Mouse (Mus musculus) liver, embryonic 13.5 days (tissue): ENCODE measurements around the gene Dock9. TPM values are rescaled to one million over a fixed set of nuclear protein-coding genes. Genes with fewer than 3 reads are reported as not detected.
A peak's percentile ranks its signal among the peaks of the same experiment; 100 is the strongest.

ENCODE experiments used
- ATAC-seq: fragments of 200-750 bp; cut with Nextera tagmentation; 2 replicates; pipeline ENCODE4 v1.8.0; 2017; ENCODE audit warnings: low read depth, mild to moderate bottlenecking, moderate number of reproducible peaks, moderate library complexity
- DNase-seq: peaks from one replicate; pipeline ENCODE4 v3.0.0; 2022
- H3K27ac ChIP-seq: fragments of 300-500 bp; sonication (generic); 2 replicates; pipeline ENCODE4 v1.5.1; 2015; ENCODE audit warnings: moderate library complexity, mild to moderate bottlenecking, inconsistent platforms
- H3K27me3 ChIP-seq: fragments of 300-500 bp; sonication (generic); 2 replicates; pipeline ENCODE4 v1.6.1; 2015; ENCODE audit warnings: mild to moderate bottlenecking, inconsistent platforms
- H3K36me3 ChIP-seq: fragments of 300-500 bp; sonication (generic); 2 replicates; pipeline ENCODE4 v1.6.1; 2015; ENCODE audit warnings: mild to moderate bottlenecking, inconsistent platforms
- H3K4me1 ChIP-seq: fragments of 300-500 bp; sonication (generic); replicated peaks from 2 replicates; pipeline ENCODE4 v1.6.1; 2015; ENCODE audit warnings: inconsistent platforms
- H3K4me2 ChIP-seq: fragments of 300-500 bp; sonication (generic); 2 replicates; pipeline ENCODE4 v1.6.1; 2015; ENCODE audit warnings: inconsistent platforms, mild to moderate bottlenecking, moderate library complexity
- H3K4me3 ChIP-seq: fragments of 300-500 bp; sonication (generic); replicated peaks from 2 replicates; pipeline ENCODE4 v1.5.1; 2015; ENCODE audit warnings: mild to moderate bottlenecking, inconsistent platforms
- H3K9ac ChIP-seq: fragments of 300-500 bp; sonication (generic); 2 replicates; pipeline ENCODE4 v1.6.1; 2015; ENCODE audit warnings: mild to moderate bottlenecking, inconsistent platforms
- H3K9me3 ChIP-seq: fragments of 300-500 bp; sonication (generic); replicated peaks from 2 replicates; pipeline ENCODE4 v1.6.1; 2016; ENCODE audit warnings: inconsistent platforms
- WGBS: fragments of 180-500 bp; shearing (Covaris S2); methylation state at CpG from one replicate; pipeline ENCODE4 v1.1.7; 2015; ENCODE audit not compliant: insufficient replicate concordance; 5-methylcytosine and 5-hydroxymethylcytosine counted together
- polyA plus RNA-seq: library from polyadenylated mRNA; unstranded; fragments of >200 nt; fragmentation: Nextera tagmentation; extraction: Ambion mirVana; gene quantifications from 2 replicates; pipeline ENCODE4 v1.2.1, GENCODE M21; 2015

The Dock9 gene
- polyA plus RNA-seq, 1 experiment from 2014 or later: 0.99 TPM

DNA sequence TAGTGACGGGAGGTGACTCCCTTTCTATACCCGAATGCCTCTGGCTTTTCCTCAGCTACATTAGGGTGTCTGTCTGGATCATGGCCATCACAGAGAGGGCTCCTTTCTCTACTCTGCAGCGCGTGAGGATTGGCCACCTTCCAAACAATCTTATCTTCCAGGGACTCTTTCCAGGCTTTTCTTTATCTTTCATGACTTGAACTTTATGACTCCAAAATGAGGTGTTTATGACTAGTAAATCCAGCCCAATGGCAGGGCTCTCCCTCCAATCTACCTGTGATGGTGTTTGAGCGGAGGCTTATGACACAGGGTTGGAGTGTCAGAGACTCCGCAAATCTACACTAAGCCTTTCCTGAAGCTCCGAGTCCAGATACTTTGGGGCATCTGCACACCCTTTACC lies 256.4 kb downstream of the Dock9 start:
- H3K36me3 ChIP-seq: peaks cover 4% of the 10 kb centered on the region; the same call in 1 of the 2 replicates
- H3K9me3 ChIP-seq: no peaks in the 10 kb centered on the region
- H3K9ac ChIP-seq: no peak overlapping the region
- WGBS: 73% methylated on average over 7 of the region's 7 CpGs
- no peak overlapping the region for H3K4me2 ChIP-seq
- no peak overlapping the region for H3K4me3 ChIP-seq
- no peaks in the 10 kb centered on the region for H3K27me3 ChIP-seq
- no peak overlapping the region for H3K27ac ChIP-seq
- no peaks in the 10 kb centered on the region for H3K4me1 ChIP-seq
- DNase-seq: no peak
- no peak for ATAC-seq

DNA sequence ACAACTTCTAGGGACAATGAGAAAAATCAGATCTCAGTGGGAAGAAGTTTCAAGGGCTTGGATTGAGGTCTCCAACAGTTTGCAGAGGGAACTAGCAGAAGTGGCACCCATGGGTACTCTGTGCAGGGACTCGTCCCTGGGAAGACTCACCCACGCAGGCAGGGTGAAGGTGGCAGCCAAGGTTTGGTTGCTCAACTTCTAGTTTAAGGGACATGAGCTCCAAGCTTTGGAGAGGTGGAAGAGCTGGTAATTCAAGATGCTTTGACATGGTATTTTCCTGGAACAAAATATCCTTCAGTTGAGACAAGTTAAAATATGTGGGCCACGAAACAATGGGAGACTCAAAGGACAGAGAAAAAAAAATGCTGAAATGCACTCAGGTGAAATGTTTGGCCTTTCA lies 263.1 kb downstream of the Dock9 start:
- Histone ChIP-seq H3K27me3 (no peaks in the 10 kb centered on the region), H3K27ac (no peak overlapping the region), H3K4me3 (no peak overlapping the region), H3K9me3 (no peaks in the 10 kb centered on the region), H3K4me1 (no peaks in the 10 kb centered on the region), H3K9ac (no peak overlapping the region), H3K36me3 (no peaks in the 10 kb centered on the region), H3K4me2 (no peak overlapping the region)
- ATAC-seq: no peak
- WGBS: 52% methylated on average over 3 of the region's 3 CpGs
- no peak for DNase-seq

DNA sequence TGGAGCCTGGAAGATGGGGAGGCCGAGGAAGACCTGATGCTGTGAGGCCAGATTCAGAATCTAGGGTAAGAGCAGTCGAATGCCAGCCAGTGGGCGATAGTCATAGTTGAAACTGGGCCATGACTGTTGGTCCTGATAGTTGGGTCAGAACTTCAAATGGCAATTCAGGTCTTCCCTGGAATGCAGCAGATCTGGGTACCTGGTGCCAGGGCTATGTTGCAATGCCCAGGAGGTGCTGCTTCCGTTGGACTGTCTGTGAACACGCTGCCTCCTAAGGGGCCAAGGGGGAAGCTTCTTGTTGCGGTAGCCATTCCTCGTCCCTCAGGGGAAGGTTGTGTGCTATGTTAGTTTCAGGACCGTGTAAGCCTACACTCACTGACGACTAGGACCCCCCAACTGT lies 266.8 kb downstream of the Dock9 start:
- 69% methylated on average over 9 of the region's 9 CpGs for WGBS
- Histone ChIP-seq H3K4me2 (no peak overlapping the region), H3K4me1 (no peaks in the 10 kb centered on the region), H3K27me3 (no peaks in the 10 kb centered on the region), H3K9me3 (no peaks in the 10 kb centered on the region), H3K27ac (no peak overlapping the region), H3K4me3 (no peak overlapping the region), H3K9ac (no peak overlapping the region), H3K36me3 (no peaks in the 10 kb centered on the region)
- ATAC-seq (no peak), DNase-seq (no peak)

DNA sequence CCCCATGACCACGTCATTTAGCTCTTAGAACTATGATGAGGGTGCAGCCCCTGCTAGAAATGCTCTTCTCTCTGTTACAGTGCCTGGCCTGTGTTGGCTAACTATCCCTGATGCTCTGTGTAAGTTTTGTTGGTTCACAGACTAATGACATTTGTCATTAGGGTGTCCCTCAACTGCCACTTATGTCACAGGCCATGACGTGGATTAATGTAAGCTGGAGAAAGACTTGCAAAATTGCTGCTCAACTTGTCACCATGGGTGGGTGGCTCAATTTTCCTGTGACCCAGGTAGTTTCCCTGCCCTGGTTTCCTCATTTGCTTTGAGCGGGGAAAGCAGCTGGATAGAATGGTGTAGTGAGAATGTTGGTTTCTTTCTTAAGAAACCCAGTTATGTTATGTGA lies 269.8 kb downstream of the Dock9 start:
- Histone ChIP-seq H3K4me2 (no peak overlapping the region), H3K9ac (no peak overlapping the region), H3K27ac (no peak overlapping the region), H3K36me3 (no peaks in the 10 kb centered on the region), H3K4me1 (no peaks in the 10 kb centered on the region), H3K4me3 (no peak overlapping the region), H3K9me3 (no peaks in the 10 kb centered on the region), H3K27me3 (no peaks in the 10 kb centered on the region)
- no peak for ATAC-seq
- 53% methylated on average over 3 of the region's 3 CpGs for WGBS
- no peak for DNase-seq

DNA sequence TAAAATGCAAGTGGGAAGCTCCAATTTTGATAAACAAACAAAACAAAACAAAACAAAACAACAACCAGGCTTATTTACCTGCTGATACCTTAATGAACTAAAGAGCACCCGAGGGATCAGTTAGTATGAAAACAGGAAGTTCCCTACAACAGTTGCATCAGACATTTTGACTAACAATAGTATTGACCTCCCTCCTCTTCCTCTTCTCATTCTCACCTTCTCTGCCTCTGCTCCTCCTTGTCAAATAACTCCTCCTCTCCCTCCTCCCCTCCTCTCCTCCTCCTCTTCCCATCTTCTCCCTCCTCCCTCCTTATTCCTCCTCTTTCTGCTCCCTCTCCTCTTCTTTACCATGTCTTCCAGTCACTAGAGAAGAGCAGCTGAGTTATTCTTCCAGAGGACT lies 270.4 kb downstream of the Dock9 start:
- H3K4me2 ChIP-seq: no peak overlapping the region
- no peak overlapping the region for H3K27ac ChIP-seq
- DNase-seq (no peak), ATAC-seq (no peak)
- no peaks in the 10 kb centered on the region for H3K36me3 ChIP-seq
- H3K4me3 ChIP-seq: no peak overlapping the region
- no peaks in the 10 kb centered on the region for H3K27me3 ChIP-seq
- no peaks in the 10 kb centered on the region for H3K4me1 ChIP-seq
- 12% methylated on average over 1 of the region's 1 CpGs for WGBS
- no peak overlapping the region for H3K9ac ChIP-seq
- H3K9me3 ChIP-seq: no peaks in the 10 kb centered on the region

DNA sequence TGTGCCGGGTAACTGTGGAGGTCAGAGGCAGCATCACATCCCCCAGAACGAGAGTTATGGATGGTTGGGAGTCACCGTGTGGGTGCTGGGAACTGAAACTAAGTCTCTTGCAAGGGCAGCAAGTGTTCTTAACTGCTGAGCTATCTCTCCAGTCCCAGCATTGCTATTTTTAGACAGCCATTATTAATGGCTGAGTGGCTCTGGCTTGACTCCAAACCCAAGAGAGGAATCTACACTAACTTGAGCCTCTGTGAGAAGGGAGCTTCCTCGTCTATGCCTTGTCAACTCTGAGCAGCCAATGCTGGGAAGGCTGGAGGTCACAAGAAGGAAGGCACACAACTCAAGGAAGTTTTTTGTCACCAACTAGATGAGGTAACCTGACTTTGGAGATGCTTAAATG lies 275.9 kb downstream of the Dock9 start:
- Histone ChIP-seq H3K4me1 (no peaks in the 10 kb centered on the region), H3K36me3 (no peaks in the 10 kb centered on the region), H3K9ac (no peak overlapping the region), H3K4me3 (no peak overlapping the region), H3K4me2 (no peak overlapping the region), H3K27ac (no peak overlapping the region), H3K27me3 (no peaks in the 10 kb centered on the region), H3K9me3 (no peaks in the 10 kb centered on the region)
- WGBS: 46% methylated on average over 4 of the region's 4 CpGs
- ATAC-seq (no peak), DNase-seq (no peak)

DNA sequence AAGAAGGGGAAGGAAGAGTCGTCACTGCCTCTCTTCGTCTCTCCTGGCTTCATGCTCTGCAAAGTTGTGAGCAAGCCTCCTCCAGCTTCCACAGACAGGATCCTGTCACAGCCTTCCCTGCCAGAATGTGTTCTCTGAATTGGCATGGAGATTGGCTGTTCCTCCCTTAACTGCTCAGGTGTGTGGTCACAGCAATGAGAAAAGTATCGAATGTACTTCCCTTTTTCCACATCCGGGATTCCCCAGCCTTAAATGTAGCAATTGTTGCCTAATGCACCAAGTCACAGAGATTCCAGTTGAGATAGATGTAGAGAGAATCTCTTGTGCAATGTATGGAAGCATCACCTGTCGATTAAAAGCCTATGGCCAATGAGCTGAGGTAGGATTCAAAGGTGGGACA lies 280.8 kb downstream of the Dock9 start:
- no peak overlapping the region for H3K4me2 ChIP-seq
- DNase-seq (no peak), ATAC-seq (no peak)
- H3K27ac ChIP-seq: no peak overlapping the region
- no peak overlapping the region for H3K9ac ChIP-seq
- H3K36me3 ChIP-seq: no peaks in the 10 kb centered on the region
- H3K27me3 ChIP-seq: no peaks in the 10 kb centered on the region
- no peaks in the 10 kb centered on the region for H3K4me1 ChIP-seq
- H3K4me3 ChIP-seq: no peak overlapping the region
- no peaks in the 10 kb centered on the region for H3K9me3 ChIP-seq
- WGBS: 40% methylated on average over 5 of the region's 5 CpGs

DNA sequence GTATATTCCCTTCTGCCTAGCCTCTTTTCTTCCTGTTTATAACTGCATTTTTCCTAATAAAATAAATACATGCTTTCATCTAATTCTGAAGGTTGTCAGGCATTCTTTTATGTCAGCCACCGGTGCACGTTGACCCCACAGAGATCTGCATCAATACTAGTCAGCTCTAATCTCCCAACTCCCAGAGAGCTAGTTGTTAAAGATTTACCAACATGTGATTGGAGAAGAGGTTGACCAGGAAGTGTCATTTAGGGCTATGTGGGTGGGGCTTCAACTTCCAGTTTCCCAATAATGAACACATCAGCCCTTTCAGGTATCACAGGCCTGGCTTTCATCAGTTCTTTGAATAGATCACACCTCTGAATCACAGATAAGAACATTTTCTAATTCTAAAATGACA lies 288.7 kb downstream of the Dock9 start:
- DNase-seq: no peak

DNA sequence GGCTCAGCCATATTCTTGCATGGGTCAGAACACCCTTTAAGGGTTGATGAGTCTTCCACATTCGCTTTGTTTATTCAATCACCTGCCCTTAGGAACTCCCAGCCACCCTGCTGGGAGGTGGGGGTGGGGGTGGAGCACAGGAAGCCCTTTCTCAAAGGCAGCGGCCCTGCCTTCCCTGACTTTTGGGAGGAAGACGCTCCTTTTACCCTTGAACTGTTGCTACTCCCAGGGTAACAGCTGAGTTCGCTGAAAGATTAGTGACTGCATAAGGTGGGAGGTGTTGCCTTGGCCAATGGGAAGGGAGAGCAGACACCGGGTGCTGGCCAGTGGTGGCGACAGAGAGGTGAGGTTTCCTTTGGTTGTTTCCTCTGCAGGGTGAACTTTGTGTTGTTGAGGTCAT lies 291.3 kb downstream of the Dock9 start:
- Histone ChIP-seq H3K4me1 (peaks cover 2% of the 10 kb centered on the region; the same call in 1 of the 2 replicates), H3K36me3 (no peaks in the 10 kb centered on the region), H3K9me3 (no peaks in the 10 kb centered on the region), H3K27ac (no peak overlapping the region), H3K4me2 (no peak overlapping the region), H3K9ac (no peak overlapping the region), H3K27me3 (peaks cover 38% of the 10 kb centered on the region), H3K4me3 (no peak overlapping the region)
- 7% methylated on average over 6 of the region's 6 CpGs for WGBS
- DNase-seq (no peak), ATAC-seq (no peak)

More for the DNA sequence above, 288.7 kb downstream of the Dock9 start:
- no peak overlapping the region for H3K4me3 ChIP-seq
- H3K9me3 ChIP-seq: no peaks in the 10 kb centered on the region
- ATAC-seq: no peak
- no peak overlapping the region for H3K9ac ChIP-seq
- H3K4me2 ChIP-seq: no peak overlapping the region
- peaks cover 2% of the 10 kb centered on the region; the same call in 1 of the 2 replicates for H3K4me1 ChIP-seq
- no peak overlapping the region for H3K27ac ChIP-seq
- 60% methylated on average over 2 of the region's 2 CpGs for WGBS
- H3K36me3 ChIP-seq: no peaks in the 10 kb centered on the region
- peaks cover 34% of the 10 kb centered on the region for H3K27me3 ChIP-seq

DNA sequence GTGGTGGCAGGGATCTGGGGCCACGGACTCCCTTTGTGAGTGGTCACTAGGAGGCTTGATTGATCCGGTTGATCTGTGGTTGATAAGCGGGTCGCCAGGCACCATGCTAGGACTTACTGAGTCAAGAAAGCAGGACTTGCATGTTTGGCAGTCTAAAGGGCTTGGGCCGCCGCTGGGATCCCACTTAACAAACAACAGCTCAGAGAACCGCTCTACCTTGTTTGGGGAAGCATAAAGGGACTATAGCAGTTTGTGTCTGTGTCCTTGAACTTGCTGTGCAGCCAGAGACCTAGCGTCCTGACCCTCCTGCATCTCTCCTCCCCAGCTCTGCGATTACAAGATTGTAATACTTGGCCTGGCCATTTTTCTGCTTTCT lies 292.2 kb downstream of the Dock9 start:
- H3K36me3 ChIP-seq: no peaks in the 10 kb centered on the region
- H3K4me1 ChIP-seq: peaks cover 2% of the 10 kb centered on the region; the same call in 1 of the 2 replicates
- WGBS: 18% methylated on average over 9 of the region's 9 CpGs
- H3K4me2 ChIP-seq: peak overlapping the region; percentile 38
- peaks cover 38% of the 10 kb centered on the region for H3K27me3 ChIP-seq
- ATAC-seq (no peak), DNase-seq (no peak)
- H3K9me3 ChIP-seq: no peaks in the 10 kb centered on the region
- H3K27ac ChIP-seq: no peak overlapping the region
- H3K4me3 ChIP-seq: peak overlapping the region; percentile 5; the same call in 1 of the 2 replicates
- no peak overlapping the region for H3K9ac ChIP-seq

DNA sequence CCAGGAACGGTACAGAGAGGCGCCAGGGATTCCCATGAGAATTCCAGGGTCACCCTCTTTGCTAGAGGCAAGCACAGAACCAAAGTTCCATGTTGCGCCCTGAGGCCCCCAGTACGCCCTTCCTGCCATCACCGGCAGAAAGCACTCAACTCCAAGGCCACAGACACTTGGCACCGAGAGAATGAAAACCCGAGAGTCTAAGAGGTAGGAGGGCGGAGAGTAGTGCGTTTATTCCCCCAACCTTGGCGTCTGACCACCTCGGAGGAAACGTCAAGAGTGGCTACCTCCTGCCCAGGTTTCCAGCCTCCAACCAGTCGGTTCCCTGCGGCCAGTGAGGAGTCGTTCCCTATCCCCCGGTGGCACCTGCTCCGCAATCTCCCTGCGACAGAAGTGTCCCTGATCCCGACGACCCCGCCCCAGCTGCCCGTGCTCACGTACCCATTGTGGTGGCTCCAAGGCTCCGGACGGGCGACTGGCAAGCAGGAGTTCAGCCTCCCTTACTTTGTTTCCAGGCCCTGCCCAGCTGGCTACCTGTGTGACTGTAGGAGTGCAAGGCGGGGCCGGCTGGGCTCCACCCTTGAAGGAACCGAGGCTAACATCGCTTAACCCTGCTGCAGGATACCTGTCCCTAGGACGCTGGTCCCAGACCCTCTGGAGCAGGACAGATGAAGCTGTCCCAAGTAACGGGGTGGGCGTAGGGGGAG lies 292.7 kb downstream of the Dock9 start, which contains the start of gene Slc15a1:
Gene Slc15a1, minus strand, starts transcription at position 472 of the 704 bp plus-strand sequence.
- no peak for ATAC-seq
- H3K27ac ChIP-seq: no peak within 1 kb of the TSS
- H3K4me2 ChIP-seq: peak within 1 kb of the TSS; percentile 38
- no peaks in the 10 kb centered on the region for H3K36me3 ChIP-seq
- no peak within 1 kb of the TSS for H3K9ac ChIP-seq
- peaks cover 2% of the 10 kb centered on the region; the same call in 1 of the 2 replicates for H3K4me1 ChIP-seq
- DNase-seq: no peak
- H3K4me3 ChIP-seq: peak within 1 kb of the TSS; percentile 5; the same call in 1 of the 2 replicates
- H3K27me3 ChIP-seq: peaks cover 38% of the 10 kb centered on the region
- WGBS: 9% methylated on average over 33 of the region's 33 CpGs
- no peaks in the 10 kb centered on the region for H3K9me3 ChIP-seq

DNA sequence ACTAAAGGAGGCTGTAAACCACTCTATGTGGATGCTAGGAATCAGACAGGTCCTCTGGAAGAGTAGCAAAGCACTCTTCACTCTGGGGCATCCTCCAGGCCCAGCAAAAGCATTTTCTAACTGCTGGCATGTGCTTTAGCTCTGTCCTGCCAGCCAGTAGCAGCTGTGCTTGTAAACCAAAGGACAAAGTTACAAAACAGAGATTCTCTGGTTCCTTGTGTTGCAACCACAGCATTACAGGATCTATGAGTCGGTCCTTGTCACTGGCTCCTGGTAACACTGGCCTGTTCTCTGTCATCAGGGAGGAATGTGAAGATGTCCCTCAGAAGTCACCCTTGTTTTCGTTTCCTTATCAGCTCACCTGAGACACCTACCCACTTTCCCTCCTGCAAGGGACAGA lies 297.1 kb downstream of the Dock9 start:
- no peak for DNase-seq
- no peak overlapping the region for H3K4me2 ChIP-seq
- ATAC-seq: no peak
- no peaks in the 10 kb centered on the region for H3K4me1 ChIP-seq
- WGBS: 33% methylated on average over 2 of the region's 2 CpGs
- no peak overlapping the region for H3K9ac ChIP-seq
- H3K4me3 ChIP-seq: no peak overlapping the region
- peaks cover 21% of the 10 kb centered on the region for H3K27me3 ChIP-seq
- no peaks in the 10 kb centered on the region for H3K36me3 ChIP-seq
- H3K9me3 ChIP-seq: no peaks in the 10 kb centered on the region
- H3K27ac ChIP-seq: no peak overlapping the region
